Mouse (Mus musculus): Measurements from ENCODE around the gene Ptpdc1.

The Ptpdc1 gene

GRCm38 (mm10) chr13:48655637-48656036, 30.2 kb upstream of the Ptpdc1 start:
- 2% methylated on average over 8 of the region's 8 CpGs for WGBS

GRCm38 (mm10) chr13:48653788-48654770, 28.6 kb upstream of the Ptpdc1 start:
- 10% methylated on average over 14 of the region's 14 CpGs for WGBS

GRCm38 (mm10) chr13:48651132-48652065, 25.9 kb upstream of the Ptpdc1 start:
- 79% methylated on average over 6 of the region's 6 CpGs for WGBS

GRCm38 (mm10) chr13:48650615-48651014, 25.2 kb upstream of the Ptpdc1 start:
- 0% methylated on average over 1 of the region's 1 CpGs for WGBS

- WGBS, result 95% methylated on average over 4 of the region's 4 CpGs
Observed at GRCm38 (mm10) chr13:48646696-48647095, 21.2 kb upstream of the Ptpdc1 start.

- WGBS, result 88% methylated on average over 3 of the region's 3 CpGs
Observed at GRCm38 (mm10) chr13:48643991-48644390, 18.5 kb upstream of the Ptpdc1 start.

- 90% methylated on average over 6 of the region's 6 CpGs for WGBS
Observed at GRCm38 (mm10) chr13:48643072-48643471, 17.6 kb upstream of the Ptpdc1 start.

- 68% methylated on average over 2 of the region's 2 CpGs for WGBS
Observed at GRCm38 (mm10) chr13:48637706-48638105, 12.2 kb upstream of the Ptpdc1 start.

GRCm38 (mm10) chr13:48631691-48632090, 6.2 kb upstream of the Ptpdc1 start:
- 67% methylated on average over 5 of the region's 5 CpGs for WGBS

- WGBS, result 2% methylated on average over 26 of the region's 26 CpGs
Observed at GRCm38 (mm10) chr13:48624968-48625398, 481 bp downstream of the Ptpdc1 start.

- WGBS, result 83% methylated on average over 4 of the region's 4 CpGs
Observed at GRCm38 (mm10) chr13:48618890-48619289, 6.6 kb downstream of the Ptpdc1 start.

- WGBS, result 63% methylated on average over 2 of the region's 2 CpGs
Observed at GRCm38 (mm10) chr13:48614525-48614924, 10.9 kb downstream of the Ptpdc1 start.

- WGBS, result 37% methylated on average over 5 of the region's 5 CpGs
Observed at GRCm38 (mm10) chr13:48609106-48609505, 16.4 kb downstream of the Ptpdc1 start.

GRCm38 (mm10) chr13:48604591-48604990, 20.9 kb downstream of the Ptpdc1 start:
- 84% methylated on average over 5 of the region's 5 CpGs for WGBS

- 93% methylated on average over 3 of the region's 3 CpGs for WGBS
Observed at GRCm38 (mm10) chr13:48603296-48603695, 22.2 kb downstream of the Ptpdc1 start.

GRCm38 (mm10) chr13:48594605-48595004, 30.9 kb downstream of the Ptpdc1 start:
- 27% methylated on average over 7 of the region's 7 CpGs for WGBS

- WGBS, result 40% methylated on average over 10 of the region's 10 CpGs
Observed at GRCm38 (mm10) chr13:48594031-48594430, 31.4 kb downstream of the Ptpdc1 start.

GRCm38 (mm10) chr13:48593181-48593580, 32.3 kb downstream of the Ptpdc1 start:
- 28% methylated on average over 15 of the region's 15 CpGs for WGBS

GRCm38 (mm10) chr13:48587354-48587753, 38.1 kb downstream of the Ptpdc1 start:
- WGBS, result 81% methylated on average over 11 of the region's 11 CpGs

GRCm38 (mm10) chr13:48586496-48586895, 39.0 kb downstream of the Ptpdc1 start:
- WGBS, result 92% methylated on average over 9 of the region's 9 CpGs

- WGBS, result 81% methylated on average over 7 of the region's 7 CpGs
Observed at GRCm38 (mm10) chr13:48585786-48586185, 39.7 kb downstream of the Ptpdc1 start.

Measured in cerebral cortex, adult 2 months (tissue).